Mouse (Mus musculus) testis, adult 2 months (tissue): ENCODE measurements around the gene Cdkl1. TPM values are rescaled to one million over a fixed set of nuclear protein-coding genes. Genes with fewer than 3 reads are reported as not detected.

Source experiments
- H3K27ac ChIP-seq: fragments of 200-500 bp; 2 replicates; pipeline ENCODE4 v1.5.1; 2012; ENCODE audit warnings: low read depth, low read length; ENCODE audit not compliant: control insufficient read depth, insufficient read depth
- H3K27me3 ChIP-seq: fragments of 200-500 bp; 2 replicates; pipeline ENCODE4 v1.6.1; 2012; ENCODE audit warnings: mild to moderate bottlenecking, low read length, moderate library complexity; ENCODE audit not compliant: control insufficient read depth, insufficient read depth
- H3K36me3 ChIP-seq: fragments of 200-500 bp; 2 replicates; pipeline ENCODE4 v1.6.1; 2012; ENCODE audit warnings: mild to moderate bottlenecking, low read length; ENCODE audit not compliant: control insufficient read depth, insufficient read depth
- H3K4me1 ChIP-seq: fragments of 200-500 bp; 2 replicates; pipeline ENCODE4 v1.6.1; 2012; ENCODE audit warnings: low read length; ENCODE audit not compliant: control insufficient read depth, insufficient read depth
- H3K4me3 ChIP-seq: fragments of 200-500 bp; 2 replicates; pipeline ENCODE4 v1.5.1; 2012; ENCODE audit warnings: low read depth, mild to moderate bottlenecking, low read length, moderate library complexity, mixed read lengths; ENCODE audit not compliant: control insufficient read depth
- CTCF ChIP-seq: fragments of 200-500 bp; IDR thresholded peaks from 2 replicates; pipeline ENCODE4 v1.5.1; 2012; ENCODE audit warnings: low read depth, mild to moderate bottlenecking, inconsistent platforms, low read length, moderate library complexity; ENCODE audit not compliant: control insufficient read depth, insufficient read depth, insufficient replicate concordance
- POLR2A ChIP-seq: fragments of 200-500 bp; IDR thresholded peaks from 2 replicates; pipeline ENCODE4 v1.6.1; 2012; ENCODE audit warnings: low read depth, mild to moderate bottlenecking, inconsistent platforms, low read length, moderate library complexity; ENCODE audit not compliant: control insufficient read depth
- polyA plus RNA-seq: library from polyadenylated mRNA; depleted of rRNA; stranded (reverse); fragments of >200 nt; gene quantifications from 2 replicates; pipeline ENCODE4 v1.2.3, GENCODE M21; 2012

Gene Cdkl1
- polyA plus RNA-seq, 1 experiment, result 7.9 TPM

DNA sequence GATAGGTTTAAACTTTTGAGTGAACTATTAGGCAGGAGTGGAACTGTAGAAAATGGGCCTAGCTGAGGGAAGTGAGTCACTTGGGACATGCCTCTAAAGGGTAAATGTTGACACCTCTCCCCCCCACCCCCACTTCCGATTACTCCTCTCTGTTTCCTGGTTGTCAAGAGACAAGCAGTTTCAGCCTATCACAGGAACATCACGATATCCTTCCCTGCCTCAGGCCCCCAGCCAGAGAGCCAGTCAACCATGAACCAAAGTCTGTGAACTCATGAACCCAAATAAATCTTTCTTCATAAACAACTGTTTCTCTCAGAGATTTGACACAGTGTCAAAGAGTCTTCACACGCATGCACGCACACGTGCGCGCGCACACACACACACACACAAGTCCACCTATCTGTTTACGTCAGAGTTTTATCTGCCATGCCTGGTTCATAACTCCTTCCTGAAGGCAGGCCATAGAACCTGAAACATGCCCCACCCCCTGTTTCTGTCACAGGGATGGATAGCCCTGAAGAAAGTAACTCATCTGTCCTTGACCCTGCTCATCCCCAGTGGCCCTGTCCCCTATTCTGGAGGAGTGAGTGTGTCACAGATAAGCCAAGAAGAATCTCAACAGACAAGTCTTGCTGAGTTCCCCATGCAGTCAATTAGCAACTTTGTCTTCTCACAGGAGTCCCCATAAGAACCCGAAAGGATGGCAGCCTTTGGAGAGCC is 24.7 kb downstream of the Cdkl1 start:
- H3K4me1 ChIP-seq, result no peaks in the 10 kb centered on the region; the same call in 1 of the 2 replicates
- no peak overlapping the region for H3K4me3 ChIP-seq
- no peaks in the 10 kb centered on the region for H3K36me3 ChIP-seq
- no peak for TF ChIP-seq POLR2A
- TF ChIP-seq CTCF, result no peak
- no peak overlapping the region for H3K27ac ChIP-seq
- no peaks in the 10 kb centered on the region for H3K27me3 ChIP-seq

DNA sequence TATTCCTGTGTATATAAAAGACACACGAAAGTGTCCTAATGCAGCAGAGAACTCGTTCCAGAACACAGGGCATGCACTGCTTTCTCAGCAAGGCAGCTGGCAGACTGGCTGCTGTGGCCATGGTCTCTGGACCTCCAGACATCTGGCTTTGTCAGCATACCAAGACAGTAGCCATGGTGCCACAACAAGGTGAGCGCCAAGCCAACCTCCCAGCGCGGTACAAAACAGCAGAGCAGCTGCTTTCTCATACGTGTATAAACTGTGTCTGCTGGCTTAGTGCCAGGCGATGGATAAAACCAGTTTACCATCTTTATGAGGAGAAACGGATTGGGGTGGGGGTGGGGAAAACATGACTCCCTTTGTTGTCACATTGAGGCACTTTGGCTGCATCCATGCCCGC is 25.5 kb downstream of the Cdkl1 start:
- TF ChIP-seq POLR2A, result no peak
- TF ChIP-seq CTCF, result no peak
- Histone ChIP-seq H3K27me3 (no peaks in the 10 kb centered on the region), H3K4me1 (no peaks in the 10 kb centered on the region; the same call in 1 of the 2 replicates), H3K4me3 (no peak overlapping the region), H3K36me3 (no peaks in the 10 kb centered on the region), H3K27ac (no peak overlapping the region)

DNA sequence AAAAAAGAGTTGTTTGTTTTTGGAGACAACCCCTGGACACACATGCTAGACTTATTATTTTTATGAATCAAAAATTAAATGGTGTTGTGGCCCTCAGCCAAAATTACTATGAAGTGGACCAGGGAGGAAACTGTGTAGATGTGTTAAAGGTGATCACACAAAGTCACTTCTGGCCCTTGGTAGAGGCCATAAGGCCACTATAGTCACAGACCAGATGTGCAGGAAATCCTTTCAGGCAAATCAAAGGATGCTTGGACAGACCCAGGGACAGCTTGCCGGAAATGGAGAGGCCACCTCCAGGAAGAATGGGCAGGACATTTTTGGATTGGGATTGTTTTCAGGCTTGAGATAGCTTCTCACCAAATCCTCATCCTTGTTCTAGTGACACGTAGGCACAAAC is 29.5 kb downstream of the Cdkl1 start:
- no peak overlapping the region for H3K4me3 ChIP-seq
- no peaks in the 10 kb centered on the region for H3K36me3 ChIP-seq
- TF ChIP-seq POLR2A, result no peak
- no peak for TF ChIP-seq CTCF
- no peaks in the 10 kb centered on the region for H3K27me3 ChIP-seq
- no peak overlapping the region for H3K27ac ChIP-seq
- H3K4me1 ChIP-seq, result peaks cover 2% of the 10 kb centered on the region

DNA sequence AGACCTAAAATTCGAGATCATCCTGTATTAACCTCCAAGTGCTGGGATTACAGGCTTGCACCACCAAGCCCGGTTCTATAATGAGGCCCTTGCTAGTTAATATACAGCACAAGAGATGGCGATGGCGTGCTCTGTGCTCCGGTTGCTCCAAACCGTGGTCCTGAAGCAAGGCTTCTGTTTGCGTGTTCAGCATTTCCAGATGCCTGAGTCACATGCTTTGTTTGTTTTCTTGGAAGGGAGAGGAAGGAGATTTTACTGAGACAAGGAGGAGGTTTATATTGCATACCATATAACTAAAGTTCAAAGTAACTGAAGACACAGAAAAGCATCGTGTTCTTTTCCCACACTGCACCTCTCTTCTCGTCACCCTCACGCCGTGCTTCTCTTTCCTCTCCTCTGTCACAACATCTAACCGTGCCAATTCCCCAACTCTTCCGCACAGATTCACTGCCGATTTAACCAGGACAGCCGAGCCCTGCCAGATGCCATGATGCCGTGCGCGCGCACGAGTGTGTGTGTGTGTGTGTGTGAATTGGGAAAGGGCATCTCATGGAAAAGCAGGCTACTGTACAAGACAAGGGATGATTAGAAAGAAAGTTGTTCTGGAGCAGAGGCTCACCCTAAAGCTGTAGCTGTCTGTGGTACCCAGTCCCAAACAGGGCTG is 30.2 kb downstream of the Cdkl1 start:
- TF ChIP-seq POLR2A (no peak), CTCF (no peak)
- H3K27ac ChIP-seq, result no peak overlapping the region
- peaks cover 2% of the 10 kb centered on the region for H3K4me1 ChIP-seq
- H3K27me3 ChIP-seq, result no peaks in the 10 kb centered on the region
- H3K36me3 ChIP-seq, result no peaks in the 10 kb centered on the region
- H3K4me3 ChIP-seq, result no peak overlapping the region

DNA sequence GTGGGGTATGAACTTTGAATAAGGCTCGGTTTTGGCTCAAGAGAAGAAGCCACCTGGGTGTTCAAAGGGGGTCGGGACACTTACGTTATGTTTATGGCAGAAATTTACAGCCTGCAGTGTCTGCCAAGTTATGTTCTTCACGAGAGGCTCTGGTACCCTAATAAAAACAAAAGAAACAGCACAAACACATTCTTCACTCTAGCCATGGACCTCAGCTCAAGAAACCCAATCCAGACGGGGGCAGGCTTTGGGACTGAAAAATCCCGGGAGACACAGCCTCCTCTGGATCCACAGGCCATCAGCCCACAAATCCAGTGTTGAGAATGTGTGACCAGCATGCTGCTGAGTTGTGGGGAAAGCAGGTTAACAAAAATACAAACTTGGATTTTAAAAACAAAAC is 31.1 kb downstream of the Cdkl1 start:
- no peaks in the 10 kb centered on the region for H3K36me3 ChIP-seq
- H3K4me3 ChIP-seq, result no peak overlapping the region
- peaks cover 2% of the 10 kb centered on the region for H3K4me1 ChIP-seq
- H3K27ac ChIP-seq, result no peak overlapping the region
- no peaks in the 10 kb centered on the region for H3K27me3 ChIP-seq
- TF ChIP-seq POLR2A (no peak), CTCF (no peak)

DNA sequence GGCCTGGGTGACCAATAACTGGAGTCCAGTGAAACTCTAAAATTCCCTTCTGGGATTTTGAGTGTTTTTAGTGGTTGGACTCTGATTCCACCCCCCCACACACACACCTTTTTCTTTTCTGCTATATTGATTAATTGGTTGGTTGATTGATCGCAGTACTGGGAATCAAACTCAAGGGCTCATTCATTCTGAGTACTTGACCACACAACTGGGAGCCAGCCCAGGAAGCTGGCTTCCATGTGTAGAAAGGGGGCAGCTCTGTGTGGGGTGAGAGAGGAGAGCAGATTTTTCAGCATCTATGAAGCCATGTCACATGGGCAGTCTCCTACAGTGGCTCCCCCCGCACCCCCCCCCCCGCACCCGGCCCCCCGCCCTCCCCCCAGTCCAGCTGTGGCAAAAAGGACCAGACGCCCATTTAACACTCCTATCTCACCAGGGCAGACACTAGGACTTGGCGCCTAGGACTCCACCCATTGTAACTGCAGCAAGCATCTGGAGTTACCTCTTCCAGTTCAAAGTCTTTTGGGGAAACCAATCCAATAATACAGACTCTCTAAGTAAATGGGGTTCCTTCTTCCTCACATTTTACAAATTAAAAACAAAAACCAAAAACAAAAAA is 31.7 kb downstream of the Cdkl1 start:
- no peak overlapping the region for H3K27ac ChIP-seq
- H3K27me3 ChIP-seq, result no peaks in the 10 kb centered on the region
- peaks cover 2% of the 10 kb centered on the region for H3K4me1 ChIP-seq
- no peaks in the 10 kb centered on the region for H3K36me3 ChIP-seq
- H3K4me3 ChIP-seq, result no peak overlapping the region
- TF ChIP-seq POLR2A (no peak), CTCF (no peak)

DNA sequence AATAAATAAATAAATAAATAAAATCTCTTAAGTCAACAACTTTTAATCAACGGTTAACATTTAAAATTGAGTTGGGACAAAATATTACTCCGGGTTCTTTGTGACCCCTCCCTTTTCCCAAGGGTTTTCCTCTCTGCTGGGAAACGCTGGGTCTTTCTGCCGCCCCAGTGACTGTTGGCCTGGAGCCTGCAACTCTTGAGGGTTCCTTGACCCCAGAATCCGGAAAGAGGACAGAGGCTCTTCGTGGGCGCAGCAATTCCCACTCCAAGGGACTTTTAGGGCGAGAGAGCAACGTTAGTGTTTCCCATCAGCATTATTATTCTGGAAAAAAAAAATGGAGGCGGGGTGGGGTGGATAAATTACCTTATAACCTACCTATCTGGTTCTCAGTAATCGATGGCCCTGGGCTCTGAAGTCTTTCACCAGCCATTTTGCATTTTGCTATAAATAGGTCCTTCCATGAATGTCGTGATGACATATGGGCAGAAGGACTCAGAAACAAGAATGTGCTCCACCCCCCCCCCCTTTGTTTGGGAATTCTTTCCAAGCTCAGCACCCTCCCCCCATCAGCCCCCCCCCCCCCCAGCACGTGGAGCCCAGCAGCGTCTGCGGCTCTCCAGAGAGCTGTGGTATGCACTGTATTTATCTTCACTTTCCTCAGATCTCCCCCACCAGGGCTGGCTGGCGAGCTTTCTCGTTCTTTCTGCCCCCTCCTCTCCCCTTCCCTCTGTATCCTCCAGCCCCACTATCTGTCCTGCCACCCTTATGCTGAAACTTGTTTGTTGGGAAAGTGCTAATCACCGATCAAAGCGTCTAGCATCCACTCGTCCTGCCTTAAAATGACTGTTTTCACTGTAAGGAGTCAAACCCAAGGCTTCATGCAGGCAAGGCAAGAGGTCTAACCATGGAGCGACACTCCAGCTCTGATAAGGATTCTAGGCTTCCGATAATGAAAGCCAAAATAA is 32.6 kb downstream of the Cdkl1 start:
- peaks cover 2% of the 10 kb centered on the region for H3K4me1 ChIP-seq
- H3K4me3 ChIP-seq, result no peak overlapping the region; the same call in 1 of the 2 replicates
- no peaks in the 10 kb centered on the region for H3K27me3 ChIP-seq
- H3K36me3 ChIP-seq, result no peaks in the 10 kb centered on the region
- no peak overlapping the region for H3K27ac ChIP-seq
- TF ChIP-seq POLR2A (no peak), CTCF (no peak)
